Mouse (Mus musculus) hindbrain, embryonic 11.5 days (tissue): ENCODE results near the gene Agps. TPM values are rescaled to one million over a fixed set of nuclear protein-coding genes. Genes with fewer than 3 reads are reported as not detected.

Source experiments
- ATAC-seq: fragments of 200-750 bp; cut with Nextera tagmentation; 2 replicates; pipeline ENCODE4 v1.8.0; 2017; ENCODE audit warnings: mild to moderate bottlenecking, moderate TSS enrichment, moderate library complexity; ENCODE audit not compliant: low FRiP score
- DNase-seq: peaks from one replicate; pipeline ENCODE4 v3.0.0-alpha.2; 2015; ENCODE audit warnings: low spot score
- H3K27ac ChIP-seq: fragments of 300-500 bp; sonication (generic); 2 replicates; pipeline ENCODE4 v1.5.1; 2014; ENCODE audit warnings: mild to moderate bottlenecking, low read depth, low read length
- H3K27me3 ChIP-seq: fragments of 300-500 bp; sonication (generic); 2 replicates; pipeline ENCODE4 v1.6.1; 2014; ENCODE audit warnings: mild to moderate bottlenecking, low read length, moderate library complexity, mixed read lengths; ENCODE audit not compliant: control insufficient read depth, insufficient read depth
- H3K36me3 ChIP-seq: fragments of 300-500 bp; sonication (generic); 2 replicates; pipeline ENCODE4 v1.6.1; 2014; ENCODE audit warnings: mild to moderate bottlenecking, low read length, moderate library complexity, mixed read lengths; ENCODE audit not compliant: control insufficient read depth, insufficient read depth
- H3K4me1 ChIP-seq: fragments of 300-500 bp; sonication (generic); replicated peaks from 2 replicates; pipeline ENCODE4 v1.6.1; 2014; ENCODE audit warnings: low read length, mixed read lengths; ENCODE audit not compliant: control insufficient read depth, insufficient read depth
- H3K4me2 ChIP-seq: fragments of 300-500 bp; sonication (generic); replicated peaks from 2 replicates; pipeline ENCODE4 v1.6.1; 2014; ENCODE audit warnings: mild to moderate bottlenecking, low read depth, low read length
- H3K4me3 ChIP-seq: fragments of 300-500 bp; sonication (generic); 2 replicates; pipeline ENCODE4 v1.5.1; 2014; ENCODE audit warnings: low read depth, low read length
- H3K9ac ChIP-seq: fragments of 300-500 bp; sonication (generic); 2 replicates; pipeline ENCODE4 v1.6.1; 2014; ENCODE audit warnings: low read depth, low read length
- H3K9me3 ChIP-seq: fragments of 300-500 bp; sonication (generic); 2 replicates; pipeline ENCODE4 v1.6.1; 2016; ENCODE audit warnings: low read length; ENCODE audit not compliant: control insufficient read depth
- WGBS: fragments of 180-500 bp; shearing (Covaris S2); extraction: QIAGEN DNeasy Blood & Tissue Kit; methylation state at CpG from one replicate; pipeline ENCODE4 v1.1.7; 2014; 5-methylcytosine and 5-hydroxymethylcytosine counted together
- polyA plus RNA-seq: library from polyadenylated mRNA; unstranded; fragments of >200 nt; fragmentation: Nextera tagmentation; extraction: Ambion mirVana; gene quantifications from 2 replicates; pipeline ENCODE4 v1.2.1, GENCODE M21; 2014

Gene Agps
- polyA plus RNA-seq, 1 experiment from 2014 or later: 50.7 TPM

- no peak for ATAC-seq
- 62% methylated on average over 7 of the region's 7 CpGs for WGBS
Measured at GRCm38 (mm10) chr2:75823736-75824135, 8.2 kb upstream of the Agps start.

GRCm38 (mm10) chr2:75824144-75824543, 7.8 kb upstream of the Agps start:
- 29% methylated on average over 6 of the region's 6 CpGs for WGBS

More at GRCm38 (mm10) chr2:75823736-75824135, 8.2 kb upstream of the Agps start:
- Histone ChIP-seq H3K9ac (no peak overlapping the region), H3K4me2 (no peak overlapping the region), H3K27ac (no peak overlapping the region), H3K4me3 (no peak overlapping the region), H3K9me3 (no peaks in the 10 kb centered on the region), H3K27me3 (no peaks in the 10 kb centered on the region), H3K4me1 (no peaks in the 10 kb centered on the region), H3K36me3 (no peaks in the 10 kb centered on the region)
- DNase-seq: no peak

GRCm38 (mm10) chr2:75824846-75825245, 7.1 kb upstream of the Agps start:
- no peaks in the 10 kb centered on the region for H3K9me3 ChIP-seq
- no peak overlapping the region for H3K4me3 ChIP-seq
- ATAC-seq (no peak), DNase-seq (peak; percentile 40)
- H3K27me3 ChIP-seq: no peaks in the 10 kb centered on the region
- H3K9ac ChIP-seq: no peak overlapping the region
- no peak overlapping the region for H3K27ac ChIP-seq
- H3K4me1 ChIP-seq: no peaks in the 10 kb centered on the region
- no peak overlapping the region for H3K4me2 ChIP-seq
- no peaks in the 10 kb centered on the region for H3K36me3 ChIP-seq
- WGBS: 15% methylated on average over 3 of the region's 3 CpGs

More at GRCm38 (mm10) chr2:75824144-75824543, 7.8 kb upstream of the Agps start:
- Histone ChIP-seq H3K9me3 (no peaks in the 10 kb centered on the region), H3K4me2 (no peak overlapping the region), H3K27ac (no peak overlapping the region), H3K36me3 (no peaks in the 10 kb centered on the region), H3K4me1 (no peaks in the 10 kb centered on the region), H3K27me3 (no peaks in the 10 kb centered on the region), H3K9ac (no peak overlapping the region), H3K4me3 (no peak overlapping the region)
- DNase-seq (peak; percentile 17), ATAC-seq (no peak)

GRCm38 (mm10) chr2:75825603-75826002, 6.4 kb upstream of the Agps start:
- H3K9ac ChIP-seq: no peak overlapping the region
- peak; percentile 23 for DNase-seq
- no peaks in the 10 kb centered on the region for H3K36me3 ChIP-seq
- no peak overlapping the region for H3K27ac ChIP-seq
- no peaks in the 10 kb centered on the region for H3K27me3 ChIP-seq
- ATAC-seq: 0 out of 2 replicates have a peak, but pooled peaks have one; percentile 30
- H3K9me3 ChIP-seq: no peaks in the 10 kb centered on the region
- no peak overlapping the region for H3K4me2 ChIP-seq
- no peak overlapping the region for H3K4me3 ChIP-seq
- H3K4me1 ChIP-seq: no peaks in the 10 kb centered on the region
- 50% methylated on average over 1 of the region's 1 CpGs for whole genome bisulfite sequencing

GRCm38 (mm10) chr2:75828931-75829610, 2.9 kb upstream of the Agps start:
- Histone ChIP-seq H3K27me3 (no peaks in the 10 kb centered on the region), H3K27ac (no peak overlapping the region), H3K4me1 (0 out of 2 replicates have a peak, but pooled peaks cover 3% of the 10 kb centered on the region), H3K4me2 (no peak overlapping the region), H3K36me3 (no peaks in the 10 kb centered on the region), H3K4me3 (no peak overlapping the region), H3K9ac (no peak overlapping the region), H3K9me3 (no peaks in the 10 kb centered on the region)
- 84% methylated on average over 8 of the region's 8 CpGs for WGBS
- no peak for DNase-seq
- no peak for ATAC-seq

- Histone ChIP-seq H3K36me3 (no peaks in the 10 kb centered on the region), H3K4me2 (no peak overlapping the region), H3K4me3 (no peak overlapping the region), H3K27ac (no peak overlapping the region), H3K9ac (no peak overlapping the region), H3K9me3 (no peaks in the 10 kb centered on the region), H3K4me1 (0 out of 2 replicates have a peak, but pooled peaks cover 3% of the 10 kb centered on the region), H3K27me3 (no peaks in the 10 kb centered on the region)
- DNase-seq (no peak), ATAC-seq (no peak)
- 92% methylated on average over 7 of the region's 7 CpGs for WGBS
Measured at GRCm38 (mm10) chr2:75830233-75830632, 1.7 kb upstream of the Agps start.

GRCm38 (mm10) chr2:75832781-75833180, 804 bp downstream of the Agps start:
- Histone ChIP-seq H3K27ac (peak overlapping the region; percentile 85; the same call in 1 of the 2 replicates), H3K9ac (peak overlapping the region; percentile 92)

GRCm38 (mm10) chr2:75834492-75834891, 2.5 kb downstream of the Agps start:
- H3K27me3 ChIP-seq: no peaks in the 10 kb centered on the region
- H3K27ac ChIP-seq: no peak overlapping the region
- no peak overlapping the region for H3K9ac ChIP-seq
- DNase-seq: no peak
- WGBS: 92% methylated on average over 2 of the region's 2 CpGs
- no peak for ATAC-seq
- H3K4me1 ChIP-seq: 0 out of 2 replicates have a peak, but pooled peaks cover 3% of the 10 kb centered on the region
- no peaks in the 10 kb centered on the region for H3K9me3 ChIP-seq
- no peak overlapping the region for H3K4me3 ChIP-seq
- no peak overlapping the region for H3K4me2 ChIP-seq
- H3K36me3 ChIP-seq: no peaks in the 10 kb centered on the region

More at GRCm38 (mm10) chr2:75832781-75833180, 804 bp downstream of the Agps start:
- Histone ChIP-seq H3K36me3 (no peaks in the 10 kb centered on the region), H3K4me2 (peak overlapping the region; percentile 82), H3K4me3 (peak overlapping the region; percentile 83), H3K4me1 (0 out of 2 replicates have a peak, but pooled peaks cover 3% of the 10 kb centered on the region), H3K27me3 (no peaks in the 10 kb centered on the region), H3K9me3 (no peaks in the 10 kb centered on the region)
- ATAC-seq (no peak), DNase-seq (no peak)
- WGBS: 4% methylated on average over 5 of the region's 5 CpGs

- WGBS: 92% methylated on average over 2 of the region's 2 CpGs
- Histone ChIP-seq H3K4me1 (no peaks in the 10 kb centered on the region), H3K36me3 (no peaks in the 10 kb centered on the region), H3K27me3 (no peaks in the 10 kb centered on the region), H3K9ac (no peak overlapping the region), H3K4me3 (no peak overlapping the region), H3K4me2 (no peak overlapping the region), H3K9me3 (no peaks in the 10 kb centered on the region), H3K27ac (no peak overlapping the region)
- ATAC-seq (no peak), DNase-seq (no peak)
Measured at GRCm38 (mm10) chr2:75842302-75842701, 10.3 kb downstream of the Agps start.
